Mouse (Mus musculus): Measurements from ENCODE around the gene Tnks1bp1. TPM values are rescaled to one million over a fixed set of nuclear protein-coding genes. Genes with fewer than 3 reads are reported as not detected.

Gene Tnks1bp1
- polyA plus RNA-seq, 1 experiment = 27.1 TPM

DNA sequence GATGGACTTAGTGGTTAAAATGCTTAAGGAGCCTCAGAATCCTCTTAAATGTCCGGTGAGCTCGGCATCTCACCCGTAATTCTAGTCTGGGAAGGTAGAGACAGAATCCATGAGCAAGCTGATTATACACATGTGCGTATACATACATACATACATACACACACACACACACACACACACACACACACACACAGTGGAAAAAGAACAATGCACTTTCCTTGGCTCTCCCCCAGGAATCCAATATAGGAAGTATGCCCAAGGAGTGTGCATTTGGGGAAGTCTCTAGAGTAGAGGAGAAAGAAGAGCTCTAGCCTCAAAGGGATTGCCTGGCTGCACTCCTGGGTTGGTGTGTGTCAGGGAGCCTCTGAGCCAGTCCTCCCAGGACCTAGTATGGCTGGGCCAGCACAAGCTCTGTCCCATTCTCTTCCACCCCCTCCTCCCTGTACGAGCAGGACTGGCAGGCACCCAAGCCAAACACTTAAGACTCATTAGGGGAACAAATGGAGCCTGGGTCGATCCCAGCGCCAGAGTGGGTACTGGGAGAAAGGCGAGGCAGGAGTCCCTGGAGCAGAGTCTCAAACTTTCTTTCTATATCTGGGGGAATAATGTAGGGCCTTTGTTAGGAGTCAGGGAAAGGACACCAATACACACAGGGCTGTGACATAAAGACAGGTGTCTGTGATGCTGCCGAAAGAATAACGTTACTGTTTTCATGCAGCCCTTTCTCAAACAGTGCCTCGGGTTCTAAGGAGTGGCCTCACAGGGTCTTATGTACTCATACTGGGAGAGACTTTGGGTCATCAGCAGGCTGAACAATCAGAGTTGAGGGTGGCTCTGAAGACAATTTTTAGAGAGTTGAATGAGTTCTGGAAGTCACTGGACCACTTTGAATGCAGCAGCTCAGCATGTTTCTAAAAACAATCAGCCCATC is 41.2 kb downstream of the Tnks1bp1 start:
- TF ChIP-seq POLR2A (IDR thresholded peaks at IDR 0.05; ENCODE audit: insufficient read depth, low read length) (no peak), EP300 (IDR thresholded peaks at IDR 0.05; ENCODE audit: insufficient read depth, low read depth, low read length) (no peak), CTCF (IDR thresholded peaks at IDR 0.05; ENCODE audit: low read depth, low read length) (no peak)

DNA sequence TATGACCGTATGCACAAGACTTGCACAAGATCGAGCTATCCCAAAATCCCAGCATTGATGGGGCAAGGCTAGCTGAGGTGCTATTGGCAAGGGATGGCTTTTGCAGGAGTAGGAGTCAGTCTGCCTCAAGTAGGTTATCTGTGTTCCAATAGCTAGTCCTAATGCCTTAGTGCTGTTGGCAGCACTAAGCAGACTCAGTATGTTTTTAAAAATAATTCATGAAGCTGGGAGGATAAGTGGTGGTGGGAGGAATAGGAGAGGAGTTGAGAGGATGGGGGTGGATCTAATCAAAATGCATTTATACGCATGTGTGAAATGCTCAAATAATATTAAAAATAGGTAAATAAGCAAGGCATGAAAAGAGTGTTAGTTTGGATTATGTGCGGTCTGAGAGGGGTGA is 43.5 kb downstream of the Tnks1bp1 start:
- H3K4me3 ChIP-seq (ENCODE audit: low read depth, low read length) = no peak overlapping the region

More for the DNA sequence above, 41.2 kb downstream of the Tnks1bp1 start:
- H3K27ac ChIP-seq (ENCODE audit: insufficient read depth, low read length) = no peak overlapping the region
- no peaks in the 10 kb centered on the region for H3K4me1 ChIP-seq (ENCODE audit: control insufficient read depth, insufficient read depth, low read length)
- no peaks in the 10 kb centered on the region; the same call in none of the 2 replicates for H3K27me3 ChIP-seq (ENCODE audit: control insufficient read depth, insufficient read depth, low read length, poor library complexity, severe bottlenecking)
- no peak overlapping the region for H3K9ac ChIP-seq (ENCODE audit: low read depth, poor library complexity, severe bottlenecking)
- no peaks in the 10 kb centered on the region for H3K36me3 ChIP-seq (ENCODE audit: control insufficient read depth, insufficient read depth, low read length, poor library complexity, severe bottlenecking)
- H3K9me3 ChIP-seq (replicated peaks; ENCODE audit: control insufficient read depth, insufficient read depth, low read length, poor library complexity, severe bottlenecking) = no peaks in the 10 kb centered on the region
- no peak overlapping the region for H3K4me3 ChIP-seq (ENCODE audit: low read depth, low read length)

DNA sequence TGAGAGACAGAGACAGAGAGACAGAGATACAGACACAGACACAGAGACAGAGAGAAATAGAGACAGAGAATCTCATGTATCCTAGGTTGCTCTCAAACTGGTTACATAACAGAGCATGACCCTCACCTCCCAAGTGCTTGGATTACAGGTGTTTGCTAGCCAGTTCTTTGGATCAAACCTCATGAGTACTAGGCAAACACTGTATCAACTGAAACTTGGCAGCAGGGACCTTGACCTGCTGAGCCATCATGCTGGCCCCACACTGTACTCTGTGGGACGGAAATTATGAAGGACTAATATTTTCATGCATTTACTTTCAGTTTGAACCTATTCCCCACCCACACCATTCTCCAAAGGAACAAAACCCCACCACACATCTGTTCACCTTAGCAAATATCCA is 45.6 kb downstream of the Tnks1bp1 start:
- Histone ChIP-seq H3K27ac (ENCODE audit: insufficient read depth, low read length) (no peak overlapping the region), H3K9me3 (replicated peaks; ENCODE audit: control insufficient read depth, insufficient read depth, low read length, poor library complexity, severe bottlenecking) (peaks cover 3% of the 10 kb centered on the region), H3K27me3 (ENCODE audit: control insufficient read depth, insufficient read depth, low read length, poor library complexity, severe bottlenecking) (no peaks in the 10 kb centered on the region), H3K36me3 (ENCODE audit: control insufficient read depth, insufficient read depth, low read length, poor library complexity, severe bottlenecking) (no peaks in the 10 kb centered on the region), H3K4me1 (ENCODE audit: control insufficient read depth, insufficient read depth, low read length) (no peaks in the 10 kb centered on the region), H3K9ac (ENCODE audit: low read depth, poor library complexity, severe bottlenecking) (no peak overlapping the region), H3K4me3 (ENCODE audit: low read depth, low read length) (no peak overlapping the region)
- no peak for TF ChIP-seq POLR2A (IDR thresholded peaks at IDR 0.05; ENCODE audit: insufficient read depth, low read length)
- no peak for TF ChIP-seq EP300 (IDR thresholded peaks at IDR 0.05; ENCODE audit: insufficient read depth, low read depth, low read length)
- no peak for TF ChIP-seq CTCF (IDR thresholded peaks at IDR 0.05; ENCODE audit: low read depth, low read length)

More for the DNA sequence above, 43.5 kb downstream of the Tnks1bp1 start:
- no peak for TF ChIP-seq POLR2A (IDR thresholded peaks at IDR 0.05; ENCODE audit: insufficient read depth, low read length)
- TF ChIP-seq CTCF (IDR thresholded peaks at IDR 0.05; ENCODE audit: low read depth, low read length) = no peak
- TF ChIP-seq EP300 (IDR thresholded peaks at IDR 0.05; ENCODE audit: insufficient read depth, low read depth, low read length) = no peak
- H3K36me3 ChIP-seq (ENCODE audit: control insufficient read depth, insufficient read depth, low read length, poor library complexity, severe bottlenecking) = no peaks in the 10 kb centered on the region
- no peaks in the 10 kb centered on the region for H3K9me3 ChIP-seq (replicated peaks; ENCODE audit: control insufficient read depth, insufficient read depth, low read length, poor library complexity, severe bottlenecking)
- no peaks in the 10 kb centered on the region for H3K27me3 ChIP-seq (ENCODE audit: control insufficient read depth, insufficient read depth, low read length, poor library complexity, severe bottlenecking)
- H3K27ac ChIP-seq (ENCODE audit: insufficient read depth, low read length) = no peak overlapping the region
- no peak overlapping the region for H3K9ac ChIP-seq (ENCODE audit: low read depth, poor library complexity, severe bottlenecking)
- H3K4me1 ChIP-seq (ENCODE audit: control insufficient read depth, insufficient read depth, low read length) = no peaks in the 10 kb centered on the region

DNA sequence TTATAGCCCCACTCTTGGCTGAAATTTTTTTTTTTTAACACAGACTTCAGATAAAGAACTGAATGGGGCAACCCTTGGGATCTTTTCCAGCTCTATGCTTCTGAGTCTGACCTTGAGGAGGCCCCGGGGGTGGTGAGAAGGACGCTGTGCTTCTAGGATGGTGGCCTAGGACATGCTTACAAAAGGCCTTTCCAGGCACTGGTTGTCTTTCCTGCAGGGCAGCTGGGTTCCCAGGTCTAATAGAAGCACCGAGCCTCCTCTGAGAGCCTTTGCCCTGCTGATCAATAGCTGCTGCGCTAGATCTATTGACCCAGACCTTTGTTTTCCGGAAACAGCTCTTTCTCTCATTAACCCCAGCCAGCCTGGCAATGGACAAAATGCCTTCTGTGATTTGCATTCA is 48.1 kb downstream of the Tnks1bp1 start:
- no peaks in the 10 kb centered on the region for H3K27me3 ChIP-seq (ENCODE audit: control insufficient read depth, insufficient read depth, low read length, poor library complexity, severe bottlenecking)
- no peak overlapping the region for H3K9ac ChIP-seq (ENCODE audit: low read depth, poor library complexity, severe bottlenecking)
- H3K36me3 ChIP-seq (ENCODE audit: control insufficient read depth, insufficient read depth, low read length, poor library complexity, severe bottlenecking) = no peaks in the 10 kb centered on the region
- H3K4me1 ChIP-seq (ENCODE audit: control insufficient read depth, insufficient read depth, low read length) = no peaks in the 10 kb centered on the region
- H3K9me3 ChIP-seq (replicated peaks; ENCODE audit: control insufficient read depth, insufficient read depth, low read length, poor library complexity, severe bottlenecking) = peaks cover 3% of the 10 kb centered on the region
- H3K4me3 ChIP-seq (ENCODE audit: low read depth, low read length) = no peak overlapping the region
- H3K27ac ChIP-seq (ENCODE audit: insufficient read depth, low read length) = no peak overlapping the region
- TF ChIP-seq POLR2A (IDR thresholded peaks at IDR 0.05; ENCODE audit: insufficient read depth, low read length) = no peak
- TF ChIP-seq CTCF (IDR thresholded peaks at IDR 0.05; ENCODE audit: low read depth, low read length) = no peak
- TF ChIP-seq EP300 (IDR thresholded peaks at IDR 0.05; ENCODE audit: insufficient read depth, low read depth, low read length) = no peak

DNA sequence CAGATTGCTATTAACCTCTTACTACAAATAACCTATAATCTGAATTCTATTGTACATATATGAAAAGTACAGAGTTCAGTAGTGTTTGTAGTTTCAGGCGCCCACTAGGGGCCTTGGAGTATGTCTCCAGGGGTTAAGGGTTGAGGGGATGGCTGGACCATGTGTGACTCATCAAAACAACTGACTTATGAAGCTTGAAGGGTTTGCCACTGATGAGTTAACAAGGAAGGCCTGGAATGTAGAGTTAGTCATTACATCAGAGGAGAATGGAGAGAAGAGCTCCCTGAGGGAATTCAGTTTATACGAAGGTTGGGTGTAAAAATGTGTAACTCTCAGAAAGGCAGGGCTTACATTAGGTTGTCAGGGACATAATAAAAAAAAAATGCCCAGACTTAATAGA is 50.2 kb downstream of the Tnks1bp1 start:
- Histone ChIP-seq H3K4me3 (ENCODE audit: low read depth, low read length) (no peak overlapping the region), H3K36me3 (ENCODE audit: control insufficient read depth, insufficient read depth, low read length, poor library complexity, severe bottlenecking) (no peaks in the 10 kb centered on the region), H3K9me3 (replicated peaks; ENCODE audit: control insufficient read depth, insufficient read depth, low read length, poor library complexity, severe bottlenecking) (peaks cover 3% of the 10 kb centered on the region), H3K27ac (ENCODE audit: insufficient read depth, low read length) (no peak overlapping the region), H3K27me3 (ENCODE audit: control insufficient read depth, insufficient read depth, low read length, poor library complexity, severe bottlenecking) (no peaks in the 10 kb centered on the region), H3K4me1 (ENCODE audit: control insufficient read depth, insufficient read depth, low read length) (no peaks in the 10 kb centered on the region), H3K9ac (ENCODE audit: low read depth, poor library complexity, severe bottlenecking) (no peak overlapping the region)
- TF ChIP-seq POLR2A (IDR thresholded peaks at IDR 0.05; ENCODE audit: insufficient read depth, low read length) (no peak), EP300 (IDR thresholded peaks at IDR 0.05; ENCODE audit: insufficient read depth, low read depth, low read length) (no peak), CTCF (IDR thresholded peaks at IDR 0.05; ENCODE audit: low read depth, low read length) (no peak)

Data from ES-Bruce4 (cell line).